Mouse (Mus musculus) lung, postnatal 0 days (tissue): ENCODE measurements around the gene Serhl.

Experiments
- CTCF ChIP-seq: IDR thresholded peaks from 2 replicates; pipeline ENCODE4 v1.5.1; 2016; ENCODE audit warnings: antibody characterized with exemption, mild to moderate bottlenecking
- EP300 ChIP-seq: IDR thresholded peaks from 2 replicates; pipeline ENCODE4 v1.6.1; 2016; ENCODE audit warnings: antibody characterized with exemption, mild to moderate bottlenecking, control low read depth

GRCm38 (mm10) chr15:83121709-83122565 lies 32.6 kb downstream of the Serhl start:
- TF ChIP-seq CTCF (peak; percentile 53), EP300 (no peak)
